8 mouse cellular contexts compared by ENCODE assay signal in the genomic region with DNA sequence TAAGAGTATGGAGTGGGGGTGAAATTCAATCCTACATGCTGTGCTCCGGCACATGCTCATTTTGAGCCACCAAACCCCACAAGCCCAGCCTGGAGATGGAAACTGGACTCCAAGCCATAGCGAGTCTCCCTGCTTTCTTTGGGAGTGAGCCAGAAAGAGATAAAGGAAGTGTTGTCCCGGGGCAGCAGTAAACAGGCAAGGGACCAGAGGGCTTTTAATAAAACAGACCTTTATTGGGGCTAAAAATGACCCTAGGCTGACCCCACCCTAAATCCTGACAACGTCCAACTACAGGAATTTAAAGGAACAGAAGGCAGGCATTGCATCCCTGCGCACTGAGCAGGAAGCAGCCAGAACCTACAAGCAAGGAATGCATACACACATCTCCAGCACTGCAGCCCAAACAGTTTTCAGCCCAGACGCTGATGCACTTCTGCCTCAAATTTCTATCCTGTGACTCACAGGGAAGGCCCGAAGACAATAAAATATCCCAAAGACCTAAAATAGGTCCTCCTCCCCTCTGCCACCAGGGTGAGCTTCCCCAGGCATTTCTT.
DNase-seq lines count a peak whose midpoint lies in the region; ATAC-seq lines count a peak whose summit lies in the region.

No protein-coding gene starts in this region.

- WGBS in midbrain, embryonic 10.5 days = 47% methylated on average over 7 of the region's 7 CpGs
- 49% methylated on average over 7 of the region's 7 CpGs for WGBS in midbrain, embryonic 11.5 days
- 15% methylated on average over 7 of the region's 7 CpGs for WGBS in embryonic facial prominence, embryonic 14.5 days
- WGBS in hindbrain, embryonic 14.5 days = 53% methylated on average over 7 of the region's 7 CpGs
- 19% methylated on average over 7 of the region's 7 CpGs for WGBS in neural tube, embryonic 14.5 days

- no peak for ATAC-seq in midbrain, embryonic 11.5 days (ENCODE audit: low FRiP score)
- peak; percentile 68 for ATAC-seq in embryonic facial prominence, embryonic 14.5 days (ENCODE audit: low read depth)
- ATAC-seq in hindbrain, embryonic 14.5 days (ENCODE audit: low FRiP score) = no peak; the same call in 1 of the 2 replicates
- ATAC-seq in neural tube, embryonic 14.5 days (ENCODE audit: low read depth) = peak; percentile 38; the same call in 1 of the 2 replicates

- H3K36me3 ChIP-seq in midbrain, embryonic 10.5 days = no peaks in the 10 kb centered on the region
- H3K36me3 ChIP-seq in midbrain, embryonic 11.5 days (ENCODE audit: control insufficient read depth, insufficient read depth, low read length) = no peaks in the 10 kb centered on the region
- no peaks in the 10 kb centered on the region for H3K36me3 ChIP-seq in embryonic facial prominence, embryonic 14.5 days (ENCODE audit: control insufficient read depth, insufficient read depth, low read length)
- H3K36me3 ChIP-seq in hindbrain, embryonic 14.5 days (replicated peaks; ENCODE audit: control insufficient read depth, insufficient read depth) = no peaks in the 10 kb centered on the region
- no peaks in the 10 kb centered on the region for H3K36me3 ChIP-seq in neural tube, embryonic 14.5 days (ENCODE audit: control insufficient read depth, insufficient read depth, low read length)

- H3K4me2 ChIP-seq in midbrain, embryonic 11.5 days = no peak overlapping the region
- peak overlapping the region; percentile 11; the same call in 1 of the 2 replicates for H3K4me2 ChIP-seq in embryonic facial prominence, embryonic 14.5 days (ENCODE audit: low read depth, low read length)
- no peak overlapping the region for H3K4me2 ChIP-seq in hindbrain, embryonic 14.5 days (replicated peaks)
- H3K4me2 ChIP-seq in neural tube, embryonic 14.5 days (ENCODE audit: low read depth, low read length) = no peak overlapping the region

- H3K4me1 ChIP-seq in midbrain, embryonic 10.5 days = peaks cover 7% of the 10 kb centered on the region
- 0 out of 2 replicates have a peak, but pooled peaks cover 2% of the 10 kb centered on the region for H3K4me1 ChIP-seq in midbrain, embryonic 11.5 days (ENCODE audit: control insufficient read depth, insufficient read depth, low read length)
- H3K4me1 ChIP-seq in embryonic facial prominence, embryonic 14.5 days (ENCODE audit: control insufficient read depth, insufficient read depth, low read length) = peaks cover 5% of the 10 kb centered on the region; the same call in 1 of the 2 replicates
- 0 out of 2 replicates have a peak, but pooled peaks cover under 1% of the 10 kb centered on the region for H3K4me1 ChIP-seq in hindbrain, embryonic 14.5 days (replicated peaks; ENCODE audit: control insufficient read depth, insufficient read depth, low read length)
- H3K4me1 ChIP-seq in neural tube, embryonic 14.5 days (ENCODE audit: control insufficient read depth, insufficient read depth, low read length) = no peaks in the 10 kb centered on the region

- H3K27ac ChIP-seq in midbrain, embryonic 10.5 days (replicated peaks) = peak overlapping the region; percentile 52; the same call in 1 of the 2 replicates
- H3K27ac ChIP-seq in midbrain, embryonic 11.5 days (ENCODE audit: low read depth, low read length) = no peak overlapping the region
- peak overlapping the region; percentile 4; the same call in 1 of the 2 replicates for H3K27ac ChIP-seq in embryonic facial prominence, embryonic 14.5 days (replicated peaks; ENCODE audit: low read depth, low read length)
- H3K27ac ChIP-seq in hindbrain, embryonic 14.5 days = 0 out of 2 replicates have a peak overlapping the region, but pooled peaks have one; percentile 43
- no peak overlapping the region for H3K27ac ChIP-seq in neural tube, embryonic 14.5 days (ENCODE audit: low read depth, low read length)

- H3K9me3 ChIP-seq in midbrain, embryonic 10.5 days (replicated peaks) = no peaks in the 10 kb centered on the region
- no peaks in the 10 kb centered on the region for H3K9me3 ChIP-seq in midbrain, embryonic 11.5 days (ENCODE audit: control insufficient read depth, low read length)
- H3K9me3 ChIP-seq in embryonic facial prominence, embryonic 14.5 days (ENCODE audit: control insufficient read depth, low read length) = no peaks in the 10 kb centered on the region
- no peaks in the 10 kb centered on the region for H3K9me3 ChIP-seq in hindbrain, embryonic 14.5 days (ENCODE audit: control insufficient read depth, low read length)
- H3K9me3 ChIP-seq in neural tube, embryonic 14.5 days (ENCODE audit: control insufficient read depth, low read length) = no peaks in the 10 kb centered on the region

- H3K4me3 ChIP-seq in midbrain, embryonic 10.5 days = no peak overlapping the region
- no peak overlapping the region for H3K4me3 ChIP-seq in midbrain, embryonic 11.5 days (ENCODE audit: low read depth, low read length)
- H3K4me3 ChIP-seq in embryonic facial prominence, embryonic 14.5 days (ENCODE audit: low read depth, low read length) = no peak overlapping the region
- no peak overlapping the region for H3K4me3 ChIP-seq in hindbrain, embryonic 14.5 days (replicated peaks; ENCODE audit: low read length)
- H3K4me3 ChIP-seq in neural tube, embryonic 14.5 days (ENCODE audit: low read depth, low read length) = no peak overlapping the region

- no peaks in the 10 kb centered on the region for H3K27me3 ChIP-seq in midbrain, embryonic 10.5 days (ENCODE audit: low read depth, poor library complexity, severe bottlenecking)
- H3K27me3 ChIP-seq in midbrain, embryonic 11.5 days (ENCODE audit: control insufficient read depth, insufficient read depth, low read length) = no peaks in the 10 kb centered on the region
- no peaks in the 10 kb centered on the region for H3K27me3 ChIP-seq in embryonic facial prominence, embryonic 14.5 days (replicated peaks; ENCODE audit: control insufficient read depth, insufficient read depth, low read length)
- no peaks in the 10 kb centered on the region for H3K27me3 ChIP-seq in hindbrain, embryonic 14.5 days (ENCODE audit: control insufficient read depth, insufficient read depth, low read length)
- H3K27me3 ChIP-seq in neural tube, embryonic 14.5 days (ENCODE audit: control insufficient read depth, insufficient read depth, low read length) = no peaks in the 10 kb centered on the region

- no peak for DNase-seq in midbrain, embryonic 10.5 days (ENCODE audit: low spot score)
- DNase-seq in midbrain, embryonic 11.5 days (ENCODE audit: low spot score, missing footprints) = no peak
- peak; percentile 81 for DNase-seq in embryonic facial prominence, embryonic 14.5 days (ENCODE audit: low spot score)
- no peak for DNase-seq in hindbrain, embryonic 14.5 days (ENCODE audit: low spot score)
- DNase-seq in gastrocnemius, adult 18-20 months (ENCODE audit: low spot score) = no peak
- DNase-seq in left cerebral cortex, adult 11 months (ENCODE audit: low spot score) = no peak
- DNase-seq in layer of hippocampus, adult 9-10 months (ENCODE audit: low spot score) = no peak

- H3K9ac ChIP-seq in midbrain, embryonic 11.5 days (ENCODE audit: low read length) = no peak overlapping the region
- H3K9ac ChIP-seq in embryonic facial prominence, embryonic 14.5 days (ENCODE audit: low read depth, low read length) = no peak overlapping the region
- no peak overlapping the region for H3K9ac ChIP-seq in hindbrain, embryonic 14.5 days
- H3K9ac ChIP-seq in neural tube, embryonic 14.5 days (replicated peaks; ENCODE audit: low read depth, low read length) = no peak overlapping the region

Comparison
In these comparisons a context has a peak if more than half of its experiments do, and no peak if none do; other contexts are left out.
1. H3K27ac ChIP-seq: peak in midbrain, embryonic 10.5 days (single experiment), embryonic facial prominence, embryonic 14.5 days (single experiment) and hindbrain, embryonic 14.5 days (single experiment); none in midbrain, embryonic 11.5 days (single experiment) and neural tube, embryonic 14.5 days (single experiment).
2. ATAC-seq: peak in embryonic facial prominence, embryonic 14.5 days (single experiment) and neural tube, embryonic 14.5 days (single experiment); none in midbrain, embryonic 11.5 days (single experiment) and hindbrain, embryonic 14.5 days (single experiment).